Mouse (Mus musculus): ENCODE measurements around the gene Sbds.

DNA sequence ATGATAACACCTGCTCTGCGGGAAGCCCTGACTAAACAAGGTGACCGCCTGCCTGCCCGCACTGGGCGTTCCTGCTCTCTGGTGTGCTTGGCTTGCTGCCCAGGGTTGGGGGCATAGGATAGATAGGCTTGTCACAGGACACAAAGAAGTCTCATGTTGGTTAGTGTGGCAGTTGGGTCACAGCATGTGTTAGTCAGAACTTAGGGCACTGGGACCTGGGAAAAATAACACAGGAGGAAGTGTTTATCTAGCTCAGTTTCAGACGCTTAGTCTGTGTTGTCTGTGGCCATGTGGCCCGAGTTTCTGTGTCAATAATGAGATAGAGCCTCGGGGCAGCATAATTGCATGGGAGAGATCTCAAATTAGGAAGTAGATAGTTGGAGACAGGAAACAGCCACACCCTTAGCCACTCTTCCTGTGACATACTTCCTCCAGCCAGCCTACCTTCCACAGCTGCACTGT, 22.7 kb upstream of the Sbds start:
- TF ChIP-seq POLR2A (IDR thresholded peaks at IDR 0.05; ENCODE audit: borderline replicate concordance, extremely low read depth, insufficient read depth, insufficient read length, poor library complexity, severe bottlenecking) (no peak), CTCF (IDR thresholded peaks at IDR 0.05; ENCODE audit: borderline replicate concordance, extremely low read depth, insufficient read depth, insufficient read length) (no peak)

Data from brain, embryonic 14.5 days (tissue).